ENCODE assay signal across 13 mouse cellular contexts in genomic region chr17:78304059-78304458, GRCm38 (mm10).
"Had no signal": no experiment of that assay in that cellular context is flagged by ENCODE, and none has a peak within 500 bp of the region (broad histone marks: within the 10 kb centered on the region; RNA-seq: fewer than 3 reads in every experiment).

No protein-coding gene starts in this region.

- H3K9ac ChIP-seq: limb, embryonic 12.5 days; lung, embryonic 15.5 days; midbrain, embryonic 12.5 days; neural tube, embryonic 13.5 days; stomach, embryonic 15.5 days had no signal

- DNase-seq: kidney, adult 9 months; kidney, postnatal 36 days; layer of hippocampus, adult 9-11 months; lung, postnatal 14 days; retina, postnatal 1 day; thymus, postnatal 4 days had no signal

- H3K4me3 ChIP-seq: limb, embryonic 12.5 days; lung, embryonic 15.5 days; midbrain, embryonic 12.5 days; neural tube, embryonic 13.5 days; stomach, embryonic 15.5 days had no signal

- H3K27ac ChIP-seq: kidney, postnatal 0 days; limb, embryonic 12.5 days; lung, embryonic 15.5 days; macrophage; midbrain, embryonic 12.5 days; neural tube, embryonic 13.5 days; stomach, embryonic 15.5 days had no signal

- H3K27me3 ChIP-seq: limb, embryonic 12.5 days; midbrain, embryonic 12.5 days; neural tube, embryonic 13.5 days; stomach, embryonic 15.5 days had no signal

- H3K4me2 ChIP-seq: limb, embryonic 12.5 days; lung, embryonic 15.5 days; midbrain, embryonic 12.5 days; neural tube, embryonic 13.5 days; stomach, embryonic 15.5 days had no signal

- H3K36me3 ChIP-seq: lung, embryonic 15.5 days had no signal

- H3K9me3 ChIP-seq: limb, embryonic 12.5 days; lung, embryonic 15.5 days; midbrain, embryonic 12.5 days; neural tube, embryonic 13.5 days; stomach, embryonic 15.5 days had no signal
